9 mouse cellular contexts compared by ENCODE assay signal in the genomic region with DNA sequence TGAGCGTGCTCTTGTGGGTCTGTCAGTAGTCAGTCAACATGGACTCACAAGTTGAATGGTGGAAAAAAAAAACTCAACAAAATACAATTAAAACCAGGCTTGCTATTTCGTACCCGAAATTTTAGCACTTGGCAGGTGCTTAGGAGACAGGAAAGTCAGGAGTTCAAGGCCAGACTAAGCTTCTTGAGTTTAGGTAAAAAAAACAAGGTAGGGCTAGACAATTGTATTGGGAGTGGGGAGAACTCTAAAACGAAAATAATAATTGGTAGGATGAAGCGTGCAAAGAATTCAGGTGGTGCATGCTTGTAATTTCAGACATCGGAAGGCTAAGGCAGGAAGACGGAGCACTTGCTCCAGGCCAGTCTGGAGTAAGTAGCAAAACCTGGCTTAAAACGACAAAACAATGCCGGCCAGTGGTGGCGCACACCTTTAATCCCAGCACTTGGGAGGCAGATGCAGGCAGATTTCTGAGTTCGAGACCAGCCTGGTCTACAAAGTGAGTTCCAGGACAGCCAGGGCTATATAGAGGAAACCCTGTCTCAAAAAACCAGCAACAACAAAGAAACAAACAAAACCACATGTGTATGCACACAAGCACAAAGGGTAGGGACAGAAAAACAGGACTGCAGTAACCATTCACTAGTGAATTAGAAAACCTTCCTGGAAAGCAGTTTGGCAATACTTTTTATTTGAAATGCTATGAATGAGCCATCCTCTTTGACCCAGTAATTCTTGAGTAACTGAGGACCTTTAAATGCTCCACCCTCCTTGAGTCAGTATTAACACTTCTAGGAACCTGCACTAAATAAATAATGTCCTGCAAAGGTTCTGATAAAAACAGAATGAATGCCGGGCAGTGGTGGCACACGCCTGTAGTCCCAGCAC. TPM values are rescaled to one million over a fixed set of nuclear protein-coding genes. Genes with fewer than 3 reads are reported as not detected.
DNase-seq lines count a peak whose midpoint lies in the region; ATAC-seq and TF ChIP-seq lines count a peak whose summit lies in the region.
"Had no signal": no experiment of that assay in that cellular context is flagged by ENCODE, and none has a peak within 500 bp of the region (broad histone marks: within the 10 kb centered on the region; RNA-seq: fewer than 3 reads in every experiment).

No protein-coding gene starts in this region.

- H3K36me3 ChIP-seq in testis, adult 2 months (ENCODE audit: control insufficient read depth, insufficient read depth, low read length) = no peaks in the 10 kb centered on the region
- peaks cover 5% of the 10 kb centered on the region for H3K36me3 ChIP-seq in liver, embryonic 11.5 days (ENCODE audit: control insufficient read depth, insufficient read depth, low read length)
- H3K36me3 ChIP-seq in stomach, postnatal 0 days (ENCODE audit: control insufficient read depth, insufficient read depth, low read length) = 0 out of 2 replicates have a peak, but pooled peaks cover 2% of the 10 kb centered on the region

- no peaks in the 10 kb centered on the region for H3K9me3 ChIP-seq in liver, embryonic 11.5 days (ENCODE audit: control insufficient read depth, low read length)
- no peaks in the 10 kb centered on the region for H3K9me3 ChIP-seq in stomach, postnatal 0 days (ENCODE audit: control insufficient read depth, low read length)

- no peak for TF ChIP-seq CTCF in testis, adult 2 months (IDR thresholded peaks at IDR 0.05; ENCODE audit: control insufficient read depth, insufficient read depth, insufficient replicate concordance, low read depth, low read length)
- no peak for TF ChIP-seq CTCF in stomach, postnatal 0 days (IDR thresholded peaks at IDR 0.05; ENCODE audit: low read depth)

- H3K4me3 ChIP-seq in testis, adult 2 months (ENCODE audit: control insufficient read depth, low read depth, low read length) = peak overlapping the region; percentile 92
- peak overlapping the region; percentile 45 for H3K4me3 ChIP-seq in liver, embryonic 11.5 days (ENCODE audit: low read depth, low read length)
- H3K4me3 ChIP-seq in stomach, postnatal 0 days (ENCODE audit: low read depth, low read length) = peak overlapping the region; percentile 21; the same call in 1 of the 2 replicates

- peak; percentile 89 for TF ChIP-seq EP300 in stomach, postnatal 0 days (optimal IDR thresholded peaks at IDR 0.05)

- DNase-seq in adrenal gland, adult (ENCODE audit: inconsistent age in 2 of 2, low spot score in 1 of 2) = peak; percentile 29 to 73
- no peak for DNase-seq in adrenal gland, adult 18-20 months (ENCODE audit: low spot score in 2 of 2)
- no peak for DNase-seq in testis, postnatal 10 days (ENCODE audit: low spot score)
- DNase-seq in liver, embryonic 11.5 days (ENCODE audit: low spot score) = no peak
- DNase-seq in stomach, postnatal 0 days (ENCODE audit: low spot score) = peak; percentile 57
- no peak for DNase-seq in layer of hippocampus, postnatal 25 days (ENCODE audit: extremely low spot score in 1 of 2, low spot score in 1 of 2)
- DNase-seq in kidney, adult 9 months = no peak

- H3K27ac ChIP-seq in testis, adult 2 months (ENCODE audit: control insufficient read depth, insufficient read depth, low read depth, low read length) = peak overlapping the region; percentile 74
- peak overlapping the region; percentile 70 for H3K27ac ChIP-seq in liver, embryonic 11.5 days (ENCODE audit: low read depth, low read length)
- H3K27ac ChIP-seq in stomach, postnatal 0 days (replicated peaks) = peak overlapping the region; percentile 81

- H3K27me3 ChIP-seq in testis, adult 2 months (ENCODE audit: control insufficient read depth, insufficient read depth, low read length) = no peaks in the 10 kb centered on the region
- H3K27me3 ChIP-seq in liver, embryonic 11.5 days (replicated peaks; ENCODE audit: control insufficient read depth, insufficient read depth, low read length) = no peaks in the 10 kb centered on the region
- H3K27me3 ChIP-seq in stomach, postnatal 0 days (ENCODE audit: control insufficient read depth, insufficient read depth, low read length) = no peaks in the 10 kb centered on the region

- peak overlapping the region; percentile 51 for H3K9ac ChIP-seq in liver, embryonic 11.5 days (ENCODE audit: low read depth, low read length)
- H3K9ac ChIP-seq in stomach, postnatal 0 days (ENCODE audit: low read length) = 0 out of 2 replicates have a peak overlapping the region, but pooled peaks have one; percentile 35

- peaks cover 9% of the 10 kb centered on the region for H3K4me1 ChIP-seq in testis, adult 2 months (ENCODE audit: control insufficient read depth, insufficient read depth, low read length)
- peaks cover 9% of the 10 kb centered on the region for H3K4me1 ChIP-seq in liver, embryonic 11.5 days (replicated peaks; ENCODE audit: control insufficient read depth, insufficient read depth, low read length)
- no peaks in the 10 kb centered on the region for H3K4me1 ChIP-seq in stomach, postnatal 0 days (replicated peaks; ENCODE audit: control insufficient read depth, insufficient read depth)

- 61% methylated on average over 13 of the region's 13 CpGs for WGBS in liver, embryonic 11.5 days
- WGBS in stomach, postnatal 0 days = 59% methylated on average over 13 of the region's 13 CpGs

- no peak for ATAC-seq in liver, embryonic 11.5 days (replicated peaks; ENCODE audit: low FRiP score)
- ATAC-seq in stomach, postnatal 0 days (ENCODE audit: low FRiP score, low TSS enrichment) = peak; percentile 39

- H3K4me2 ChIP-seq in liver, embryonic 11.5 days = peak overlapping the region; percentile 79
- H3K4me2 ChIP-seq in stomach, postnatal 0 days (replicated peaks; ENCODE audit: low read depth) = peak overlapping the region; percentile 45

- TF ChIP-seq POLR2A in testis, adult 2 months (IDR thresholded peaks at IDR 0.05; ENCODE audit: control insufficient read depth, low read depth, low read length) = no peak

RNA-seq across cellular contexts. Expression of a gene that starts 1.0 kb away (rescaled TPM):
- total RNA-seq in adrenal gland, adult 18-20 months (2021) = 100 to 1,000 TPM; 228 to 281 TPM
- polyA plus RNA-seq in testis, adult 2 months (2012; rRNA removed) = 234 and 248 TPM in 2 replicates
- polyA plus RNA-seq in liver, embryonic 11.5 days (2014; fragmentation: Nextera tagmentation; extraction: Ambion mirVana) = 943 and 994 TPM in 2 replicates
- 1,003 and 1,182 TPM in 2 replicates for polyA plus RNA-seq in stomach, postnatal 0 days (2015; fragmentation: Nextera tagmentation; extraction: Ambion mirVana)
- 100 to 1,000 TPM; 430 to 475 TPM for total RNA-seq in layer of hippocampus, postnatal 25 days (2021)

RNA-seq across cellular contexts. Expression of a gene that starts 11.3 kb away (rescaled TPM):
- 10 to 100 TPM; 49.3 to 57.7 TPM for total RNA-seq in adrenal gland, adult 18-20 months (2021)
- polyA plus RNA-seq in testis, adult 2 months (2012; rRNA removed) = 19.1 and 21.2 TPM in 2 replicates
- polyA plus RNA-seq in liver, embryonic 11.5 days (2014; fragmentation: Nextera tagmentation; extraction: Ambion mirVana) = 26.7 and 27.1 TPM in 2 replicates
- 26.4 and 28.7 TPM in 2 replicates for polyA plus RNA-seq in stomach, postnatal 0 days (2015; fragmentation: Nextera tagmentation; extraction: Ambion mirVana)
- total RNA-seq in layer of hippocampus, postnatal 25 days (2021) = 10 to 100 TPM; 51.6 to 58.2 TPM

RNA-seq across cellular contexts. Expression of a gene that starts 35.3 kb away (rescaled TPM):
- total RNA-seq in adrenal gland, adult 18-20 months (2021) = not detected
- 0.08 and 0.15 TPM in 2 replicates for polyA plus RNA-seq in testis, adult 2 months (2012; rRNA removed)
- not detected in 2 replicates for polyA plus RNA-seq in liver, embryonic 11.5 days (2014; fragmentation: Nextera tagmentation; extraction: Ambion mirVana)
- not detected in 2 replicates for polyA plus RNA-seq in stomach, postnatal 0 days (2015; fragmentation: Nextera tagmentation; extraction: Ambion mirVana)
- total RNA-seq in layer of hippocampus, postnatal 25 days (2021) = not detected
- total RNA-seq: hematopoietic stem cell, adult 5-6 weeks had no signal

RNA-seq across cellular contexts. Expression of a gene that starts 41.8 kb away (rescaled TPM):
- 10 to 100 TPM; 81.1 to 87.0 TPM for total RNA-seq in adrenal gland, adult 18-20 months (2021)
- 51.8 and 56.4 TPM in 2 replicates for polyA plus RNA-seq in testis, adult 2 months (2012; rRNA removed)
- 48.8 and 50.0 TPM in 2 replicates for polyA plus RNA-seq in liver, embryonic 11.5 days (2014; fragmentation: Nextera tagmentation; extraction: Ambion mirVana)
- polyA plus RNA-seq in stomach, postnatal 0 days (2015; fragmentation: Nextera tagmentation; extraction: Ambion mirVana) = 76.0 and 83.0 TPM in 2 replicates
- total RNA-seq in layer of hippocampus, postnatal 25 days (2021) = 100 to 1,000 TPM in 1 of 2 experiments, 10 to 100 TPM in 1; 99.8 to 103 TPM

RNA-seq across cellular contexts. Expression of a gene that starts 52.1 kb away (rescaled TPM):
- not detected for total RNA-seq in adrenal gland, adult 18-20 months (2021)
- polyA plus RNA-seq in testis, adult 2 months (2012; rRNA removed) = 2.2 and 2.6 TPM in 2 replicates
- polyA plus RNA-seq in liver, embryonic 11.5 days (2014; fragmentation: Nextera tagmentation; extraction: Ambion mirVana) = not detected in 2 replicates
- polyA plus RNA-seq in stomach, postnatal 0 days (2015; fragmentation: Nextera tagmentation; extraction: Ambion mirVana) = 1.8 and 3.2 TPM in 2 replicates
- not detected for total RNA-seq in layer of hippocampus, postnatal 25 days (2021)
- total RNA-seq: hematopoietic stem cell, adult 5-6 weeks had no signal

Comparison
In these comparisons a context has a peak if more than half of its experiments do, and no peak if none do; other contexts are left out.
1. DNase-seq: peak in adrenal gland, adult (2 of 2) and stomach, postnatal 0 days (single experiment); none in adrenal gland, adult 18-20 months (0 of 2), testis, postnatal 10 days (single experiment), liver, embryonic 11.5 days (single experiment), layer of hippocampus, postnatal 25 days (0 of 2) and kidney, adult 9 months (single experiment).
2. H3K4me3 ChIP-seq: peak in every context shown above with its lines; median percentile 92 in testis, adult 2 months; 45 in liver, embryonic 11.5 days; 21 in stomach, postnatal 0 days.
3. Peak in every context shown above with its lines, with median percentiles within 50 percentile points of each other: H3K27ac ChIP-seq.